Mouse (Mus musculus): ENCODE data around the gene Prima1.

The Prima1 gene

GRCm38 (mm10) chr12:103241311-103242082 is 453 bp downstream of the Prima1 start:
- no peaks in the 10 kb centered on the region for H3K9me3 ChIP-seq (ENCODE audit: low read length)
- peaks cover 89% of the 10 kb centered on the region for H3K27me3 ChIP-seq (ENCODE audit: insufficient read depth, low read length)
- H3K4me3 ChIP-seq (replicated peaks; ENCODE audit: low read length) = peak overlapping the region; percentile 89
- peaks cover 20% of the 10 kb centered on the region for H3K4me1 ChIP-seq (replicated peaks; ENCODE audit: low read depth, low read length)
- H3K36me3 ChIP-seq (ENCODE audit: insufficient read depth, low read length) = no peaks in the 10 kb centered on the region
- no peak for TF ChIP-seq CTCF (conservative IDR thresholded peaks at IDR 0.05; ENCODE audit: low read length)
- no peak for TF ChIP-seq POU5F1 (IDR thresholded peaks at IDR 0.05; ENCODE audit: borderline replicate concordance, low read length)
- no peak for TF ChIP-seq NANOG (IDR thresholded peaks at IDR 0.05; ENCODE audit: borderline replicate concordance, low read length)

- Histone ChIP-seq H3K4me1 (replicated peaks; ENCODE audit: low read depth, low read length) (peaks cover 20% of the 10 kb centered on the region), H3K9me3 (ENCODE audit: low read length) (no peaks in the 10 kb centered on the region), H3K27me3 (ENCODE audit: insufficient read depth, low read length) (peaks cover 87% of the 10 kb centered on the region), H3K4me3 (replicated peaks; ENCODE audit: low read length) (no peak overlapping the region), H3K36me3 (ENCODE audit: insufficient read depth, low read length) (no peaks in the 10 kb centered on the region)
- TF ChIP-seq CTCF (conservative IDR thresholded peaks at IDR 0.05; ENCODE audit: low read length) (no peak), NANOG (IDR thresholded peaks at IDR 0.05; ENCODE audit: borderline replicate concordance, low read length) (no peak), POU5F1 (IDR thresholded peaks at IDR 0.05; ENCODE audit: borderline replicate concordance, low read length) (no peak)
Observed at GRCm38 (mm10) chr12:103238924-103239460, 3.0 kb downstream of the Prima1 start.

GRCm38 (mm10) chr12:103235856-103236255 is 6.1 kb downstream of the Prima1 start:
- no peaks in the 10 kb centered on the region for H3K9me3 ChIP-seq (ENCODE audit: low read length)
- no peak overlapping the region for H3K4me3 ChIP-seq (replicated peaks; ENCODE audit: low read length)
- TF ChIP-seq POU5F1 (IDR thresholded peaks at IDR 0.05; ENCODE audit: borderline replicate concordance, low read length) (no peak), NANOG (IDR thresholded peaks at IDR 0.05; ENCODE audit: borderline replicate concordance, low read length) (no peak), CTCF (conservative IDR thresholded peaks at IDR 0.05; ENCODE audit: low read length) (no peak)
- no peaks in the 10 kb centered on the region for H3K36me3 ChIP-seq (ENCODE audit: insufficient read depth, low read length)
- peaks cover 68% of the 10 kb centered on the region for H3K27me3 ChIP-seq (ENCODE audit: insufficient read depth, low read length)
- 0 out of 2 replicates have a peak, but pooled peaks cover 3% of the 10 kb centered on the region for H3K4me1 ChIP-seq (replicated peaks; ENCODE audit: low read depth, low read length)

GRCm38 (mm10) chr12:103235251-103235650 is 6.7 kb downstream of the Prima1 start:
- H3K9me3 ChIP-seq (ENCODE audit: low read length) = no peaks in the 10 kb centered on the region
- no peak for TF ChIP-seq CTCF (conservative IDR thresholded peaks at IDR 0.05; ENCODE audit: low read length)
- no peak for TF ChIP-seq POU5F1 (IDR thresholded peaks at IDR 0.05; ENCODE audit: borderline replicate concordance, low read length)
- TF ChIP-seq NANOG (IDR thresholded peaks at IDR 0.05; ENCODE audit: borderline replicate concordance, low read length) = no peak
- H3K36me3 ChIP-seq (ENCODE audit: insufficient read depth, low read length) = no peaks in the 10 kb centered on the region
- no peak overlapping the region for H3K4me3 ChIP-seq (replicated peaks; ENCODE audit: low read length)
- peaks cover 66% of the 10 kb centered on the region for H3K27me3 ChIP-seq (ENCODE audit: insufficient read depth, low read length)
- 0 out of 2 replicates have a peak, but pooled peaks cover 3% of the 10 kb centered on the region for H3K4me1 ChIP-seq (replicated peaks; ENCODE audit: low read depth, low read length)

GRCm38 (mm10) chr12:103229058-103229457 is 12.9 kb downstream of the Prima1 start:
- Histone ChIP-seq H3K36me3 (ENCODE audit: insufficient read depth, low read length) (no peaks in the 10 kb centered on the region), H3K27me3 (ENCODE audit: insufficient read depth, low read length) (peaks cover 46% of the 10 kb centered on the region), H3K9me3 (ENCODE audit: low read length) (no peaks in the 10 kb centered on the region), H3K4me3 (replicated peaks; ENCODE audit: low read length) (no peak overlapping the region), H3K4me1 (replicated peaks; ENCODE audit: low read depth, low read length) (peaks cover 7% of the 10 kb centered on the region; the same call in 1 of the 2 replicates)
- no peak for TF ChIP-seq NANOG (IDR thresholded peaks at IDR 0.05; ENCODE audit: borderline replicate concordance, low read length)
- no peak for TF ChIP-seq CTCF (conservative IDR thresholded peaks at IDR 0.05; ENCODE audit: low read length)
- TF ChIP-seq POU5F1 (IDR thresholded peaks at IDR 0.05; ENCODE audit: borderline replicate concordance, low read length) = no peak

- Histone ChIP-seq H3K4me3 (replicated peaks; ENCODE audit: low read length) (no peak overlapping the region), H3K4me1 (replicated peaks; ENCODE audit: low read depth, low read length) (peaks cover 7% of the 10 kb centered on the region; the same call in 1 of the 2 replicates), H3K36me3 (ENCODE audit: insufficient read depth, low read length) (no peaks in the 10 kb centered on the region), H3K9me3 (ENCODE audit: low read length) (no peaks in the 10 kb centered on the region), H3K27me3 (ENCODE audit: insufficient read depth, low read length) (peaks cover 60% of the 10 kb centered on the region)
- no peak for TF ChIP-seq POU5F1 (IDR thresholded peaks at IDR 0.05; ENCODE audit: borderline replicate concordance, low read length)
- TF ChIP-seq NANOG (IDR thresholded peaks at IDR 0.05; ENCODE audit: borderline replicate concordance, low read length) = no peak
- no peak for TF ChIP-seq CTCF (conservative IDR thresholded peaks at IDR 0.05; ENCODE audit: low read length)
Observed at GRCm38 (mm10) chr12:103226121-103226520, 15.8 kb downstream of the Prima1 start.

GRCm38 (mm10) chr12:103223671-103224070 is 18.3 kb downstream of the Prima1 start:
- no peaks in the 10 kb centered on the region for H3K9me3 ChIP-seq (ENCODE audit: low read length)
- no peak overlapping the region for H3K4me3 ChIP-seq (replicated peaks; ENCODE audit: low read length)
- peaks cover 48% of the 10 kb centered on the region for H3K27me3 ChIP-seq (ENCODE audit: insufficient read depth, low read length)
- TF ChIP-seq CTCF (conservative IDR thresholded peaks at IDR 0.05; ENCODE audit: low read length) (no peak), POU5F1 (IDR thresholded peaks at IDR 0.05; ENCODE audit: borderline replicate concordance, low read length) (no peak), NANOG (IDR thresholded peaks at IDR 0.05; ENCODE audit: borderline replicate concordance, low read length) (no peak)
- no peaks in the 10 kb centered on the region for H3K36me3 ChIP-seq (ENCODE audit: insufficient read depth, low read length)
- no peaks in the 10 kb centered on the region for H3K4me1 ChIP-seq (replicated peaks; ENCODE audit: low read depth, low read length)

- no peak for TF ChIP-seq CTCF (conservative IDR thresholded peaks at IDR 0.05; ENCODE audit: low read length)
- no peak for TF ChIP-seq NANOG (IDR thresholded peaks at IDR 0.05; ENCODE audit: borderline replicate concordance, low read length)
- no peak for TF ChIP-seq POU5F1 (IDR thresholded peaks at IDR 0.05; ENCODE audit: borderline replicate concordance, low read length)
- H3K36me3 ChIP-seq (ENCODE audit: insufficient read depth, low read length) = no peaks in the 10 kb centered on the region
- H3K4me3 ChIP-seq (replicated peaks; ENCODE audit: low read length) = no peak overlapping the region
- peaks cover 3% of the 10 kb centered on the region; the same call in 1 of the 2 replicates for H3K27me3 ChIP-seq (ENCODE audit: insufficient read depth, low read length)
- H3K9me3 ChIP-seq (ENCODE audit: low read length) = no peaks in the 10 kb centered on the region
- H3K4me1 ChIP-seq (replicated peaks; ENCODE audit: low read depth, low read length) = no peaks in the 10 kb centered on the region
Observed at GRCm38 (mm10) chr12:103215877-103216610, 25.9 kb downstream of the Prima1 start.
